Mouse (Mus musculus): ENCODE measurements around the gene Vmn2r15. TPM values are rescaled to one million over a fixed set of nuclear protein-coding genes. Genes with fewer than 3 reads are reported as not detected.

Gene Vmn2r15
- not detected in 2 replicates for polyA plus RNA-seq (2015; fragmentation: Nextera tagmentation; extraction: Ambion mirVana)

DNA sequence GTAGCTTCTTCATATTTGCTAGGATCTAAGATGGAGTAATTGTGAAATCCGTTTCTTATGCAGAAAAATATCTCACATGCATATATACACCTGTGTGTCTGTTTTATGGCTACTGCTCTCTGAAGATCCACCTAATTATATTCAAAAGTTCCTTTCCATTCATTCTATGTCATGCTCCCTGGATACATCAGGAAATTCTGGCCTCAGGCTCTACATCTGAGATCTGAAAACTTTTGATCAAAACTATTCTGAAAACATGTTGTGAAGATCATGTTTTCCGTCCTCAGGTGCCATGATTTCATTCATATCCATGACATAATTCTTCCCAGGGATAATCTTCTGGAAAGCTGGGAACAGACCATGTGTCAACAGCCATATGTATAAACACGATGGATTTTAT is at the start of gene Vmn2r15:
Gene Vmn2r15, minus strand, starts transcription at position 101 of the 400 bp plus-strand sequence.
- WGBS = 59% methylated on average over 3 of the region's 3 CpGs

DNA sequence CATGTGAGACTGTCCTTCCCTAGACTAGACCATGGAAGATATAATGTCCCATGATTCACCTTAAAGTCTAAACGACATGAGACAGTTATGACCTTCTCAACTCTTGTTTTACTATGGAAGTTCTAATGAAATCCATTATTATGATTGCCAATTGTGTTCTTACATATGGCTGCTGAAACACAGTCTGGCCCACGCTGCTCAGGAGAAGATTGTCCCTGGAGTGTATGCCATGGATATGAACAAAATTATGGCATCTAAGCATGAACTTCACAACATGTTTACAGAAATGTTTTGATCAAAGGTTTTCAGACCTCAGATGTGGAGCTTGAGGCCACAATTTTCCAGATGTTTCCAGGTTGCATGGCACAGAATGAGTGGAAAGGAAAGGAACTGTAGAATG is 32.4 kb upstream of the Vmn2r15 start, which contains the start of gene Vmn2r16:
Gene Vmn2r16, plus strand, starts transcription at position 301 of the 400 bp plus-strand sequence.
- ATAC-seq = no peak
- 59% methylated on average over 2 of the region's 2 CpGs for WGBS
- Histone ChIP-seq H3K4me2 (no peak within 1 kb of the TSS), H3K36me3 (ENCODE audit: poor library complexity, severe bottlenecking) (no peaks in the 10 kb centered on the region), H3K4me3 (no peak within 1 kb of the TSS), H3K9ac (no peak within 1 kb of the TSS), H3K9me3 (replicated peaks) (peaks cover 34% of the 10 kb centered on the region), H3K27me3 (no peaks in the 10 kb centered on the region), H3K27ac (no peak within 1 kb of the TSS), H3K4me1 (no peaks in the 10 kb centered on the region)

More for the DNA sequence above, at the start of gene Vmn2r15:
- H3K36me3 ChIP-seq (ENCODE audit: poor library complexity, severe bottlenecking) = no peaks in the 10 kb centered on the region
- H3K27me3 ChIP-seq = no peaks in the 10 kb centered on the region
- no peak within 1 kb of the TSS for H3K9ac ChIP-seq
- H3K9me3 ChIP-seq (replicated peaks) = peaks cover 6% of the 10 kb centered on the region
- H3K27ac ChIP-seq = no peak within 1 kb of the TSS
- H3K4me2 ChIP-seq = no peak within 1 kb of the TSS
- H3K4me3 ChIP-seq = no peak within 1 kb of the TSS
- ATAC-seq = no peak
- H3K4me1 ChIP-seq = no peaks in the 10 kb centered on the region

GRCm38 (mm10) chr5:109294655-109295054 is 2.8 kb downstream of the Vmn2r15 start:
- H3K9me3 ChIP-seq (replicated peaks) = peaks cover 8% of the 10 kb centered on the region
- H3K27me3 ChIP-seq = no peaks in the 10 kb centered on the region
- ATAC-seq = no peak
- H3K4me2 ChIP-seq = no peak overlapping the region
- H3K36me3 ChIP-seq (ENCODE audit: poor library complexity, severe bottlenecking) = no peaks in the 10 kb centered on the region
- H3K4me1 ChIP-seq = no peaks in the 10 kb centered on the region
- 84% methylated on average over 3 of the region's 3 CpGs for WGBS
- no peak overlapping the region for H3K9ac ChIP-seq
- H3K27ac ChIP-seq = no peak overlapping the region
- no peak overlapping the region for H3K4me3 ChIP-seq

Other genes with a start within 250 kb of the Vmn2r15 start
- not detected in 2 replicates for gene Vmn2r11, start 238.1 kb downstream of the Vmn2r15 start, polyA plus RNA-seq (2015; fragmentation: Nextera tagmentation; extraction: Ambion mirVana)
- gene Vmn2r12, start 199.7 kb downstream of the Vmn2r15 start, polyA plus RNA-seq (2015; fragmentation: Nextera tagmentation; extraction: Ambion mirVana) = not detected in 2 replicates
- not detected in 2 replicates for gene Vmn2r13, start 105.4 kb downstream of the Vmn2r15 start, polyA plus RNA-seq (2015; fragmentation: Nextera tagmentation; extraction: Ambion mirVana)
- not detected in 2 replicates for gene Vmn2r14, start 72.9 kb downstream of the Vmn2r15 start, polyA plus RNA-seq (2015; fragmentation: Nextera tagmentation; extraction: Ambion mirVana)
- gene Vmn2r16, start 32.5 kb upstream of the Vmn2r15 start, polyA plus RNA-seq (2015; fragmentation: Nextera tagmentation; extraction: Ambion mirVana) = not detected in 2 replicates
- gene Vmn2r17, start 122.0 kb upstream of the Vmn2r15 start, polyA plus RNA-seq (2015; fragmentation: Nextera tagmentation; extraction: Ambion mirVana) = not detected in 2 replicates

All from forebrain, embryonic 13.5 days (tissue).